In the genomic region with DNA sequence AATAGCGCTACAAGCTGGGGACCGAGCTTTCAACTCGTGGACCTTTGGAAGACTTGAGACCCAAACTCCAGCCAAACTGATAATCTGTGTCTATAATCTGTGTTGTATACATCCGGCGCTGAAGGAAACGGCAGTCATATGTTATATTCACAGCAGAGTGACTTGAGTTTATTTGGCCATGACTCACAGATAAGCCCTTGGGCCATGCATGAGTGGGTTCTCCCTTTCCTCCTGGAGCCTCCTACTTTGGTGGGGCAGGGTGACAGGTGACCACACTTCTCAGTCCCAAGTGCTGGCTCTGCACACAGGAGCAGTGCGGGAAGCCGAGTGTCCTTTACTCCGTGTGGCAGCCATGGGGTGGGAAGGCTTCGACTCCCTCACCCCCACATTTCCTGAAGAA, we compare ENCODE assay signal across 21 mouse cellular contexts. TPM values are rescaled to one million over a fixed set of nuclear protein-coding genes. Genes with fewer than 3 reads are reported as not detected.
"Had no signal": no experiment of that assay in that cellular context is flagged by ENCODE, and none has a peak within 500 bp of the region (broad histone marks: within the 10 kb centered on the region; RNA-seq: fewer than 3 reads in every experiment).

No protein-coding gene starts in this region.

- H3K36me3 ChIP-seq: liver, embryonic 15.5 days; midbrain, embryonic 15.5 days; neural tube, embryonic 13.5 days had no signal

- H3K4me1 ChIP-seq: limb, embryonic 12.5 days; liver, embryonic 15.5 days; megakaryocyte, embryonic 14.5 days had no signal

- ATAC-seq: midbrain, embryonic 15.5 days had no signal

- H3K4me2 ChIP-seq: limb, embryonic 12.5 days; liver, embryonic 15.5 days; midbrain, embryonic 11.5 days; midbrain, embryonic 15.5 days; neural tube, embryonic 13.5 days had no signal

- H3K4me3 ChIP-seq: layer of hippocampus, adult 2 months; limb, embryonic 12.5 days; liver, embryonic 15.5 days; megakaryocyte, embryonic 14.5 days; midbrain, embryonic 15.5 days; neural tube, embryonic 13.5 days had no signal

- H3K9ac ChIP-seq: limb, embryonic 12.5 days; liver, embryonic 15.5 days; midbrain, embryonic 15.5 days; neural tube, embryonic 13.5 days had no signal

- H3K9me3 ChIP-seq: limb, embryonic 12.5 days; liver, embryonic 15.5 days; megakaryocyte, embryonic 14.5 days; midbrain, embryonic 15.5 days; neural tube, embryonic 13.5 days had no signal

- H3K27ac ChIP-seq: layer of hippocampus, adult 2 months; limb, embryonic 12.5 days; liver, embryonic 15.5 days; macrophage; midbrain, embryonic 15.5 days; neural tube, embryonic 13.5 days had no signal

- DNase-seq: kidney, adult 18-20 months; lung, postnatal 10 days; retina, postnatal 1 day; right cerebral cortex, postnatal 4 days; spleen, adult 18-20 months; thymus, adult 2 months; thymus, postnatal 25 days had no signal

- H3K27me3 ChIP-seq: limb, embryonic 12.5 days; liver, embryonic 15.5 days; midbrain, embryonic 15.5 days; neural tube, embryonic 13.5 days had no signal

RNA-seq across cellular contexts. Expression of a gene that starts 53.5 kb away (rescaled TPM):
- total RNA-seq: layer of hippocampus, adult 2 months; layer of hippocampus, postnatal 10 days; left cerebral cortex, postnatal 36 days; liver, adult 2 months had no signal
- polyA plus RNA-seq: kidney, embryonic 16.5 days; limb, embryonic 12.5 days; liver, adult 2 months; liver, embryonic 15.5 days; macrophage; midbrain, embryonic 11.5 days; midbrain, embryonic 15.5 days; neural tube, embryonic 13.5 days; stomach, embryonic 14.5 days; urinary bladder, adult 2 months had no signal
